Mouse (Mus musculus): ENCODE data around the gene Pcid2.

Pcid2 gene

GRCm38 (mm10) chr8:13105087-13105881 is at the start of gene Pcid2, which contains the start of gene Cul4a:
Gene Pcid2, minus strand, starts transcription at chr8:13105459.
Gene Cul4a, plus strand, starts transcription at chr8:13105621.
- peak; percentile 93 for DNase-seq (ENCODE audit: low spot score)

GRCm38 (mm10) chr8:13154099-13154498 is 48.8 kb upstream of the Pcid2 start:
- no peak for DNase-seq (ENCODE audit: low spot score)

DNA sequence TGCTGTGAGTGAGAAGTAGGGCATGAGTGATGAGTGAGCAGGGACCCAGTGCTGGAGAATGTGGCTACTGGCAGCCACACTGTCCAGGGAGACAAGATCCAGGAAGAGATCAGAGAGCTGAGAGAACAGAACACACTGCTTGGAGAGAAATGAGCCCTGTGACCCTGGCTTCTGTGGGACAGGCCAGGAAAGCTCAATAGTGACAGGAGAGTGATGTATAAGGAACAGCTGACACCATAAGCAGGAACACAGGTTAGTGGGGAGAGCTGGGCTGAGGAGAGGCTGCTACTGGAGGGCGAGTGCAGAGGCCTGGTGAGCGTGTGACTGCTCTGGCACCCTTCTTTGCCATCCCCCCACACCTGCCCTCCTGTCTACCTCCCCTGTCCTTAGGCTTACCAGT is 45.7 kb upstream of the Pcid2 start:
- no peak for DNase-seq (ENCODE audit: low spot score)

- no peak for DNase-seq (ENCODE audit: low spot score)
Observed at GRCm38 (mm10) chr8:13149866-13150265, 44.6 kb upstream of the Pcid2 start.

GRCm38 (mm10) chr8:13149287-13149686 is 44.0 kb upstream of the Pcid2 start:
- DNase-seq (ENCODE audit: low spot score) = no peak

GRCm38 (mm10) chr8:13148476-13148875 is 43.2 kb upstream of the Pcid2 start:
- DNase-seq (ENCODE audit: low spot score) = no peak

- DNase-seq (ENCODE audit: low spot score) = no peak
Observed at GRCm38 (mm10) chr8:13141681-13142080, 36.4 kb upstream of the Pcid2 start.

DNA sequence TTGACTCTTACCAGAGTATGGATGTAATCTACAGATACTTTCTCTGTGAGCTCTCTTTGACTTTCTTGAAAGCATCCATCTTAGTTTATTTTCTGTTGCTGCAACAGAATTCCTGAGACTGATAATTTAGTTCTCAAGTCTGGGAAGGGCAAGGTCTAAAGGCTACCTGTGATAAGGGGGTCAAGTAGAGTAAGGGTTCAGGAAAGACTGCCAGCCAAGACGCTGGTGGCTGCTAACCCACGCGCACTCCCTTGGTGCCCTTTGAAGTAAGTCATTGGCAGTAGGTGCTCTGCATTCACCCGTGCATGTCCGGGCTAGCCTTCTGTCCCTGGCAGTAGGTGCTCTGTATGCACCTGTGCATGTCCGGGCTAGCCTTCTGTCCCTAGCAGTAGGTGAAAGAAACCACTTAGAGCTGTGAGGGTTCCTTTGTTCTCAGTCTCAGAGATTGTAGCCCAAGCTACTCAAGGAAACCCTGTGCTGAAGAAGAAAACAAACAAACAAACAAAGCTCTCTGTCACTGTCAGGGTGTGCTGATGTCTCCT is 34.5 kb upstream of the Pcid2 start:
- no peak for DNase-seq (ENCODE audit: low spot score)

DNA sequence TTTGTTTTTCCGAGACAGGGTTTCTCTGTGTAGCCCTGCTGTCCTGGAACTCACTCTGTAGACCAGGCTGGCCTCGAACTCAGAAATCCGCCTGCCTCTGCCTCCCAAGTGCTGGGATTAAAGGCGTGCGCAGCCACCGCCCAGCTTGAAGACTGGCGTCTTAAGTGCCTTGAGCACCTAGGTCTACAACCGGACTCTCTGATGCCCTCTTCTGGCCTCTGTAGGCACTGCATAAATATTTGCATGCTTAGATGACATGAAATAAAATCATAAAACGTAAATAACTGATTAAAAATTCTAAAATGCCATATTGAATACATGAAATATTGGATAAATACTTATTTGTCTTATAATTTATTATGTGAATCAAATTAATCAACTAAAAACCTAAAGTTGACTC is 27.0 kb upstream of the Pcid2 start:
- peak; percentile 30 for DNase-seq (ENCODE audit: low spot score)

DNA sequence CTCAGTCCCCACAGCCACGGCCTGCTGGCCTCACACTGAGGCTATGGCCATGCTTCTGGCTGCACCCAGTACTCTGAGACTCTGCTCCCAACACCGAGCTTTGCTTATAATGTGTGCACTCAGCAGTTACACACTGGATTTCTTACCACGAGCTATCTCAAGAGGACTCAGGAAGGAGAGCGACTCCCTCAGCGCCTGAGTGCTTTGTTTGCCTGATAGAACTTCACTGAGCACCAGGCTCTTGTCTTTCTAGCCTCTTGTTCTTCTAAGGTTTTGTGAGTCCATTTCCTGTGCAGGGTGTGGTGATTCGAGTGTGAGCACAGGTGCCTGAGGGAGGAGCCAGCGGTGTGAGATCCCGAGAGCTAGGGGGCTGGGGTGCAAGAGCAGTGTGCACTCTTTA is 19.6 kb upstream of the Pcid2 start:
- no peak for DNase-seq (ENCODE audit: low spot score)

- no peak for DNase-seq (ENCODE audit: low spot score)
Observed at GRCm38 (mm10) chr8:13122887-13123421, 17.7 kb upstream of the Pcid2 start.

GRCm38 (mm10) chr8:13120882-13121665 is 15.8 kb upstream of the Pcid2 start:
- DNase-seq (ENCODE audit: low spot score) = no peak

GRCm38 (mm10) chr8:13118516-13118915 is 13.3 kb upstream of the Pcid2 start:
- no peak for DNase-seq (ENCODE audit: low spot score)

DNA sequence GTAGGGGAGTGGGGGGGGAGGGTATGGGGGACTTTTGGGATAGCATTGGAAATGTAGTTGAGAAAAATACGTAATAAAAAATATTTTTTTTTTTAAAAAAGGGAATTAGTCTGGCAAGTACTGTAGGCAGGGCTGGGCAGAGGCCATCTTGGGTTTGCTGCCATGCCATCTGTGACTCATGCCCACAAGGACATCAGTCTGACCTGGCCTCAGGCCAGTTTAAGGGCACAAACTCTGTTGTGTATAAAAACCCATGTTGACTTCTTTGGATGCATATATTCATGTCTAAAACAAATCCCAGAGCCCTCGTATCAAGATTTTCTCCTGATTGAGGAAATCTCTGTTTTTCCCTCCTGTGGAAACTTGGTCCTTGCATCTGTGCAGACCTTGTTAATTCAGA is 11.8 kb upstream of the Pcid2 start:
- no peak for DNase-seq (ENCODE audit: low spot score)

- no peak for DNase-seq (ENCODE audit: low spot score)
Observed at GRCm38 (mm10) chr8:13113232-13113631, 8.0 kb upstream of the Pcid2 start.

DNA sequence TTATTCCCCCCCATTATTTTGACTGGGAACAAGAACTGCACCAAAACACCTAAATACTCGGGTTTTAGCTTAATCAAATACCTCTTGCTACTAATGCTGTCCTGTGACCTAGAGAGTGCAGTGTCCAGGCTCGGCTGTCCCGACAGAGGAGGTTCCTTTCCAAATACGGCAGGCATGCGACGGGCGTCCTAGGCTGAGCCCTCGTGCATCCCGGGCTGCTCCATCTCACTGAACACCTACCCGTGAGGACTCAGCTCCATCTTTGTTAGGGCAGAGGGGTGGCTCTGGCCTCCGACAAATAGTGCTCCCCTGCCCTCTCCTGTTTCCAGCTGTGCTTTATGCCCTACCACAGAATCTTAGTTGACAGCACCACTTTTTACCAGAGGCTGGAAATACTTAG is 6.7 kb upstream of the Pcid2 start:
- no peak for DNase-seq (ENCODE audit: low spot score)

DNA sequence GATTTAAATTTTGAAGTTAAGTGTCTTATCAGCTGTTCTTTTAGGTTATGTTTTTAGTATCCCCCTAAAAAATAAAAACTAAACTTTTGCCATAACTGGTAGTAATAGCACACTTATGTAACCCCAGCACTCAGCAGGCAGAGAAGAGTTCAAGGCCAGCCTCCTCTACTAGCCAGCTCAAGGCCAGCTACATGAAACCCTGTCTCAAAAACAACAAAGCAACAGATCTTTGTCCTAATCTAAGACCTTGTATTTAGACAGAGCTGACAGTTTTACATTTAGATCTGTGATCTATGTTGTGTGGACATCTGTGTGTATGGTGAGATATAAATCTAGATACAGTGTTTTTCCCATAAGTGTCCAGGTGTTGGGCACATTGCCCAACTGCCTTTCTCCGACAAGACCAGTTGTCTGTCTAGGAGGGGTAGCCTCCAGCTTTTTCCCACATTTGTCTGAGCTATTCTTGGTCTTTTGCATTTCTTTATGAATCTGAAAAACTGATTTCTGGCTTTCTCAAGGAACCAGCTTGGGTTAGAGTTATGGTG is 4.2 kb upstream of the Pcid2 start:
- DNase-seq (ENCODE audit: low spot score) = no peak

DNA sequence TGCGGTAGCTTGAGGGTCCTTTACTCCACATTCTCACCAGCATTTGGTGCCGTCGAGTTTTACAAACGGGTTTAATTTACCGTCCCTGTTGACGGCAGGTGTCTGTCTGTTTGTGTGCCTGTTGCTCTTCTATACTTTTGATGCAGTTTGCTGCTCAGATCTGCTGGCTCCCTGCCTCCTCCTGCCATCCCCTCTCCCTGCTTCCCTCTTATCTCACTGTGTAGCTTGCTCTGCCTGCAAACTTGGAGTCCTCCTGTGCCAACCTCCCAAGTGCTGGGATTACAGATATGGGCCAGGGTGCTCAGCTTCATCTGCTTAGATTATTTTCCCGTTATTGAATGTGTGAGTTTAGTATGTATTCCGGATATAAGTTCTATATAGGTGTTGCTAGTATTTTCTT is 3.7 kb upstream of the Pcid2 start:
- no peak for DNase-seq (ENCODE audit: low spot score)

- DNase-seq (ENCODE audit: low spot score) = no peak
Observed at GRCm38 (mm10) chr8:13107990-13108638, 2.9 kb upstream of the Pcid2 start.

GRCm38 (mm10) chr8:13105908-13106551 is 771 bp upstream of the Pcid2 start:
- DNase-seq (ENCODE audit: low spot score) = no peak

GRCm38 (mm10) chr8:13104691-13105086 is 570 bp downstream of the Pcid2 start:
- DNase-seq (ENCODE audit: low spot score) = peak; percentile 92
